Mouse (Mus musculus): ENCODE data around the gene 1700007K13Rik.
"Not testable (repeated sequence)": the region's sequence is repeated elsewhere in the genome, so short reads cannot be mapped to it uniquely, and the experiment has no call there.

GRCm38 (mm10) chr2:28472011-28472410, 5.9 kb upstream of the 1700007K13Rik start:
- not testable (repeated sequence) for TF ChIP-seq MAX (IDR thresholded peaks at IDR 0.05; ENCODE audit: low read depth); POLR2A (IDR thresholded peaks at IDR 0.05; ENCODE audit: insufficient read length, low read depth); REST (IDR thresholded peaks at IDR 0.05; ENCODE audit: insufficient read depth, insufficient read length); E2F4 (IDR thresholded peaks at IDR 0.05; ENCODE audit: insufficient read depth); MYOG (IDR thresholded peaks at IDR 0.05; ENCODE audit: control insufficient read depth in 1 of 3, insufficient read depth in 1 of 3, insufficient read length in 2 of 3, low read depth in 2 of 3)
